Mouse (Mus musculus) gastrocnemius, adult 18-20 months (tissue): ENCODE measurements around the gene Kdm6b. TPM values are rescaled to one million over a fixed set of nuclear protein-coding genes. Genes with fewer than 3 reads are reported as not detected.
A peak's percentile ranks its signal among the peaks of the same experiment; 100 is the strongest.

Experiments
- DNase-seq: peaks from one replicate; pipeline ENCODE4 v3.0.0; 2021; ENCODE audit warnings: low spot score
- total RNA-seq, 2 experiments: library from RNA; stranded (reverse); gene quantifications; 2 replicates each; pipeline ENCODE4 v1.2.3; 2021

Kdm6b gene
- total RNA-seq, 2 experiments from 2014 or later = 19.6 to 22.0 TPM

- no peak for DNase-seq
Observed at GRCm38 (mm10) chr11:69367616-69368355, 45.7 kb downstream of the Kdm6b start.

DNA sequence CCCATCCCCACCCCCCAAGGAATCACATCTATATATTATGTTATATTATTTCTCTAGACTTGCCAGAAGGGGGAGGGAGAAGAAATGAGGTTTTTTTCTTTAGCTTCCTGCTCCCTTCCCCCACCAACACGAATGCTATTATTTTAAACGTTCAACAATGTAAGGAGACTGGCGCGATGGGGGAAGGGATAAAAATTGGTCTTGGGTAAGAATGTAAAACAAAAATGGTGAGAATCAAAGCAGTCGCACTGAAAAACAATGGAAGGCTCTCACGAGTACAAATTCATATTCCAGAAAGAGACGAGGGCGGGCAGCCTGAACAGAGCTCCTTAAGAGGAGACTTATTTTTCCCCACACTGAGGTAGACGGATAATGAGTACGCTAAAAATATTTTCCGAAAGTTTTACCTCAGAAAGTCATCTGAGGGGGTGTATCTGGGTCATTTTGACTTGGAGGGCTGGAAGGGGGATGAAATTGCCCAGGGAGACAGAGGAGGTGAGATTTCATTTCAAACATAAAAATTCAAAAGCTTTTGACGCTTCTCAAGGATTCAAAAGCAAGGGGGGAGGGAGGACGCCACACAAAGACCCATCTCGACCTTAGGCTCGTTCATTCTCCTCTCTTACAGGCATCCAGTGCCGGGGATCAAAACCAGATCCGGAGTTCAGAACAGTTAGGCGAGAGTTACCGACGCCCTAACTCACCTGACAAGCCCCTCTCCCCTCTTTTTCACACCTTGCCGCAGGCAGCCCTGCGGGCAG, 46.4 kb downstream of the Kdm6b start:
- DNase-seq = no peak

DNA sequence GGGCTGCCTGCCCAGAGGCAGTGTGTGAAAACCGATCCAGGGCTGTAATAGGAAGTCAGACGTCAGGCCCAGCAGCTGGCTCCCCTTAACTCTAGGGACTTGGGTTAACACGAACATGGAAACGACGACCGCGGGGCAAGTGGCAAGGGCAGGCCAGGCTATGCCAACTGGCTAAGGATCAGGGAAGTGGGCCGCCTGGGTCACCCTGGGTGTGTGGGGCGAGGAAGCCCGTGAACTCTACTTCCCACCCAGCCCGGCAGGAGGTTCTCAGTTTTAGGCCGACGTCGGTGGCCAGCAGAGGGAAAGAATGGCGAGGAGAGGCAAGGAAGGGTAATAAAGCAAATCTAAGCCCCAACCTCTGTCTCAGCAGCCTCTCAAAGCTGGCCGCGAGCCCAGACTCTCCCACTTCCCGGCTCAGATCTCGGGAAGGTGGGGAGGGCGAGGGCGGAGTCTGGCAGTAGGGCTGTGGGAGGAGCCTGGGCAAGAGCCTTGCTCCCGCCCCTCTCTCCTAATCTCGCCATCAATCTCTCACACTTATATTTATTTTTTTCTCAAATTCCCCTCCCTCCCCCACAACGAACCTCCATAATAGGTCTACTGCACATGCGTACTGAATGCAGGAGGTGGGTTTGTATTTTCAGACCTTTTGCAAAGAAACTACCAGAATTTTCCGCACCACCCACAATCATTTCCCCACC, 47.2 kb downstream of the Kdm6b start:
- peak; percentile 92 for DNase-seq

DNA sequence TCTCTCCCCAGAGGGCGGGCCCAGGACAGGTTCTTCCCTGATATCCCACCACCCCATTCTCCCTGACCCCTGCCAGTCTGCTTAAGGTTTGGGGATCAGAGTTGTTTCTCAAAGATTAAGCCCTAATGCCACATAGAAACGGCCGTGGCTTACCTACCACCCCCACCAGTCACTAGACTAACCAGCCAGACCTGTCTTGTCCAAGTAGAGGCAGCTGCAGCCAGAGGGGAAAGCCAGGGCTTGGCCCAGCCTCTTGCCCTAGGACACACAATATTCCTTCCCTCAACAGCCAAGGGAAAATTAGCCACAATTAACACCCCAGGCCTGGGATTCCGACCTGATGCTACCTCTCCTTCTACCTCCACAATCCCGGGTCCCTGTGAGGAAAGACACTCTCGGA, 47.8 kb downstream of the Kdm6b start:
- DNase-seq = no peak

- DNase-seq = peak; percentile 97
Observed at GRCm38 (mm10) chr11:69364910-69365309, 48.6 kb downstream of the Kdm6b start.

DNA sequence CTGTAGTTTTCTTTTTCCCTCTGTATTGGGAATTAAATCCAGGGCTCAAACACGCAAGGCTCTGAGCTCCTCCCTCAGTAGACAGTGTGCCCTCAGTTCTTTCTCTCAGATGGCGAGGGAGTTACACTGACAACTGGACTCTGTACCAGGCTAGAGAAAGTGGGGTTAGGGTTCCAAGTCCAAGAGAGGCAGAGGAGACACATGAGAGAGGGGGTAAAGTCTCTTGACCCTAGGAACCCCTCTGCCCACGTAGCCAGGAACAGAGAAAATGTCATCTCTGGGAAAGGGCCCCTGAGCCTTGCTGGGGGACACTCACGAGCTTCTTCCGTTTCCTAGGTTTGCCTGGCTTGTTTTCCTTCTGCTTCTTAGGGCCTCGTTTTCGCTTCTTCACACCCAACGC, 49.1 kb downstream of the Kdm6b start:
- DNase-seq = no peak

- DNase-seq = no peak
Observed at GRCm38 (mm10) chr11:69362479-69362878, 51.0 kb downstream of the Kdm6b start.

DNA sequence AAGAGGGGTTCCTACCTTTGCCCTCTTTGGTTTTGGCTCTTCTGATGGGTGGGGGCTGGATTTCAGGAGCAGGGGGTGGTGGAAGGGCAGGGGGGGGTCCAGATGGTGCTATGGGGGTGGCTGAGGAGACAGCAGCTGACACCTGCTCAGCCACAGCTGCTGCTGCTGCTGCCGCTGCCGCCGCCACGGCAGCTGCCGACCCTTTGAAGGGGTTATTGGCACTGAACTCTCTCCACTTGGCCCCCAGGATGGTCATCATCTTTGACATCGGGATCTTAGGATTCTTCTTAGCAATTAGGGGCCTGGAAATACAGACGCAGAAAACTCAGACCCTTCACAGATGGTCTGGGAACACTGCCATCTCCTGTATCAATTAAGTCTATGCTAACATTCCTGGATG, 51.5 kb downstream of the Kdm6b start:
- no peak for DNase-seq

DNA sequence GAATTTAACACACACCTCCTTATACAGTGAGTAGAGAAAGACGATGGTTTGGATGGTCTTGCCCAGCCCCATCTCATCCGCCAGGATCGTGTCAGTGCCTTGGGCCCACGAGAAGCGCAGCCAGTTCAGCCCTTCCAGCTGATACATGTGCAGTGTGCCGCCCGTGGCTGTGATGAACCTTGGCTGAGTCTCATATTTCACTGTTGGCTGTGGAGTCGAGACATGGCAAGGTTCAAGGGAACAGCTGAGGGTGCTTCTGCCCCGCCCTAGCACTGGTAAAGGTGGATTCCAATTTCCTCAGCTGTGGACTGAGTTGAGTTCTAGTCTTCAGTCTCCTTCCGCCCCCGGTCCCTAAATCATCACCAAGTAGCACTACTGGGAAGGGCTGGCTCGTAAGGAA, 55.8 kb downstream of the Kdm6b start:
- DNase-seq = peak; percentile 71

GRCm38 (mm10) chr11:69356544-69356943, 56.9 kb downstream of the Kdm6b start:
- no peak for DNase-seq

Other genes starting within 250 kb of the Kdm6b start
- gene Alox8, start 215.8 kb downstream of the Kdm6b start, total RNA-seq = not detected
- gene Gucy2e, start 176.6 kb downstream of the Kdm6b start, total RNA-seq = not detected
- 1 to 10 TPM; 1.2 to 1.7 TPM for gene Cntrob, start 89.9 kb downstream of the Kdm6b start, total RNA-seq
- 10 to 100 TPM; 43.4 to 44.8 TPM for gene Trappc1, start 89.7 kb downstream of the Kdm6b start, total RNA-seq
- gene Kcnab3, start 87.4 kb downstream of the Kdm6b start, total RNA-seq = under 1 TPM in 1 of 2 experiments, not detected in 1; 0.09 TPM
- gene Rnf227, start 73.2 kb downstream of the Kdm6b start, total RNA-seq = under 1 TPM; 0.25 to 0.43 TPM
- gene Chd3, start 44.3 kb downstream of the Kdm6b start, total RNA-seq = 1 to 10 TPM; 5.7 to 7.9 TPM
- gene Naa38, start 18.2 kb downstream of the Kdm6b start, total RNA-seq = 10 to 100 TPM; 70.5 to 72.1 TPM
- gene Cyb5d1, start 18.0 kb downstream of the Kdm6b start, total RNA-seq = 10 to 100 TPM; 29.3 to 33.0 TPM
- gene Tmem88, start 15.4 kb downstream of the Kdm6b start, total RNA-seq = 1 to 10 TPM; 2.6 to 4.1 TPM
- under 1 TPM; 0.14 to 0.83 TPM for gene Dnah2, start 135.4 kb upstream of the Kdm6b start, total RNA-seq
- under 1 TPM; 0.37 to 0.74 TPM for gene Efnb3, start 146.5 kb upstream of the Kdm6b start, total RNA-seq
- gene Wrap53, start 166.6 kb upstream of the Kdm6b start, total RNA-seq = 1 to 10 TPM; 3.2 to 3.3 TPM
- gene Trp53, start 166.7 kb upstream of the Kdm6b start, total RNA-seq = 10 to 100 TPM; 12.9 to 15.3 TPM
- gene Atp1b2, start 192.3 kb upstream of the Kdm6b start, total RNA-seq = 100 to 1,000 TPM; 347 to 393 TPM
- not detected for gene Shbg, start 204.2 kb upstream of the Kdm6b start, total RNA-seq
- gene Sat2, start 208.3 kb upstream of the Kdm6b start, total RNA-seq = 1 to 10 TPM; 2.5 to 2.6 TPM
- gene Fxr2, start 219.3 kb upstream of the Kdm6b start, total RNA-seq = 100 to 1,000 TPM; 101 to 106 TPM
- not detected for gene Sox15, start 241.6 kb upstream of the Kdm6b start, total RNA-seq
- 1 to 10 TPM; 7.5 to 9.5 TPM for gene Mpdu1, start 249.0 kb upstream of the Kdm6b start, total RNA-seq